Mouse (Mus musculus): ENCODE data around the gene Cmtm8.

The Cmtm8 gene

DNA sequence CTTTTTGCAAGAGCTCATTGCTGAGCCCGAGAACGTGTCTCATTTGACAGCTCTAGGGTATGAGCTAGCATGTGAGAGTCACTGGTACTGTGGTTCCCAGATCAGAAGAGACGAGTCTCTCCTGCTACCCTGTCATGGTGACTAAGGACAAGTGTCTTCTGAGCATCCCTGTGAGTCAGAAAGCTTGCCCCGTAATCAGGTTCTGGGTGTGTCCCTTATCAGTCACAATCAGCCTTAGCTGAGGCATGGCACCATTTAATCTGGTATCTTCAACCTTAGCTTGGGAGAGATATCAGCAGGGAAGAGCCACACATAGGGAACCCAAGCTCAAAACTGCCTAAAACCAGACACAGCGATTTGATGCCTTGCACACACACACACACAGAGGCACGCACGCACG, 55.3 kb downstream of the Cmtm8 start:
- no peak for DNase-seq (ENCODE audit: extremely low read depth, insufficient read length, low spot score)

GRCm38 (mm10) chr9:114787716-114788115, 56.2 kb downstream of the Cmtm8 start:
- DNase-seq (ENCODE audit: extremely low read depth, insufficient read length, low spot score) = no peak

- no peak for DNase-seq (ENCODE audit: extremely low read depth, insufficient read length, low spot score)
These were observed 56.8 kb downstream of the Cmtm8 start for GRCm38 (mm10) chr9:114787134-114787533.

- no peak for DNase-seq (ENCODE audit: extremely low read depth, insufficient read length, low spot score)
These were observed 58.4 kb downstream of the Cmtm8 start for GRCm38 (mm10) chr9:114785432-114786125.

GRCm38 (mm10) chr9:114781526-114782212, 62.3 kb downstream of the Cmtm8 start, which contains the start of gene Cmtm7:
Gene Cmtm7, minus strand, starts transcription at chr9:114781856.
- DNase-seq (ENCODE audit: extremely low read depth, insufficient read length, low spot score) = peak; percentile 91

DNA sequence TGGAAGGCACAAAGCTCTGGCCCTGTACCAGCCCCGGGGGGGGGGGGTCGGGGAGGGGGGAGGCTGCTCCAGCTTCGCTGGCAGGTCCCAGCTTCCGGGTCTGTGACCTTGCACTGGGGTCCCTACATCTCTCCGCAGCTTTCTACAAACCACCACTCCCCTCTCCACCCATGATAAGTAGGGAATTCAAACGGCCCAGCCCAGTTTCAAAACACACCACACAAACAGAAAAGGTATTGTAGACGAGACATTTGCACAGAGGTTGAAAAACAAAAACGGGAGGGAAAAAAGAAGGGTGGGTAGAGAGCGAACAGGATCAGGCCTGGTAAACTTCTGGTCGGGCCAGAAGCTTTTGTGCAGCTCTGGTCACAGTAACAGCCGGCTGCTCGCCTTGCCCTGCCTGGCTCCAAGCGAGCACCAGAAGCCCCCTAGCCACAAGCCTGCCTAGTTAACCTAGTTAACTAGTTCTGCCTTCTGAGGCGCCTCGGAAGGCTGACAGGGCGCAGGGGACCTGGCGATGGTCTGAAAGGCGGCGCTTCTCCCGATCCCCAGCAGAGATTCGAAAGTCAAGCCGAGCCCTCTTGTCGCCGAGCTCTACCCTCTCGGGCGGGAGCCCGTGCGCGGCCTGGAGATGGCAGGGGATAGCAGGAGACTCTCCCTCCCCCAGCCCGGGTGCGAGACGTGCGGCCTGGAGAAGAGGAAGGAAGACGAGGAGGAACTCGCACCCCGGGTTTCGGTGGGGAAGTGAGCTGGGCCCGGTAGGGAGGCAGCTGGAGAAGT, 63.0 kb downstream of the Cmtm8 start:
- peak; percentile 77 for DNase-seq (ENCODE audit: extremely low read depth, insufficient read length, low spot score)

- no peak for DNase-seq (ENCODE audit: extremely low read depth, insufficient read length, low spot score)
These were observed 63.8 kb downstream of the Cmtm8 start for GRCm38 (mm10) chr9:114779984-114780745.

DNA sequence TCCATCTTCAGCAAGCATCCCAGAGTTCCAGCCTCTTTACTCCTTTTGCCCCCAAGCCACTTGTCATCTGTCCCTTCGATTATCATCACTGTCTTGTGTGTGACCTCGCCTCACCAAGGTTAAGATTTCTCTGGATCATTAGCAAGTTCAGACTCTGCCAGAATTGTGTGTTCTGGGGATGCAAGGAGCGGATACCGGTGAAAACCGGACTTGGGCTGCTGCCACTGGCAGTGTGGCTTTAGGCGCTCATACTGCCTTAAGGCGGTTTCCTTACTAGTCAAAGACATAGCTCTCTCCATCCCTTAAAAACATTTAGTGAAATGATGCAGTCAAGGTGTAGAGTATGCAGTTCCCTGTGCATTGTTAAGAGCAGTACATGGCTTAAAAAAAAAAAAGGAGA, 65.1 kb downstream of the Cmtm8 start:
- no peak for DNase-seq (ENCODE audit: extremely low read depth, insufficient read length, low spot score)

DNA sequence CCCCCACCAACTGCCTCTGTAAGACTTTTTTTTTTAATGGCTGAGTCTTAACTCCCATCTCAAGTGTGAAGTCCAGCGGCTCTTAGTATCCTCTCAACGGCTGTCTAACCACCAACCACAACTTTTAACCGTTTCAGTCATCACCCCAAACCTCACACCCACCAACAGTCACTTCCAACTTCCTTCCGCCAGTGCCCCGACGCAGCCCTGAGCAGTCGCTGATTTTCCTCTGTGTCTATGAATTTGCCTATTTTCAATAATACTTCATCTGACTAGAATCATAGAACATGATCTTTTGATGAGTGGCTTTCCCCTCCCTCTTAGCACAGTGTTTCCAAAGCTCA, 65.9 kb downstream of the Cmtm8 start:
- DNase-seq (ENCODE audit: extremely low read depth, insufficient read length, low spot score) = no peak

GRCm38 (mm10) chr9:114777178-114778046, 66.5 kb downstream of the Cmtm8 start:
- no peak for DNase-seq (ENCODE audit: extremely low read depth, insufficient read length, low spot score)

DNA sequence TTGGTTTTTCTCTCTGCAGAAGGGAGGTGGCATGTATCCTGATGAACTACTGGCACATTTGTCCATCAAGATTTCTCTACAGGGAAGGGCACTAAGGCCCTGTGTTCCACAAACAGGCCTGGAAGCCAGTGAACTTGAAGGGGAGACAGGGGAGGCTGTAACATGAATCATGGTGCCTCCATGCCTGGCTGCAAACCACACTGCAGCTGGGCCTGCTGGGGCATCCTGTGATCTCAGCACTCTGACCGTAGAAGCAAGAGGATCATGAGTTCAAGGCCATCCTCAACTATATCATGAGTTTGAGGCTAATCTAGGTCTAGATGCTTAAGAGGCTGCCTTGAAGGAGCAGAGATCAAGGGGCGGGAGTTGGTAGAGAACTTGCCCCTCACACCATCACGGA, 67.6 kb downstream of the Cmtm8 start:
- DNase-seq (ENCODE audit: extremely low read depth, insufficient read length, low spot score) = no peak

DNA sequence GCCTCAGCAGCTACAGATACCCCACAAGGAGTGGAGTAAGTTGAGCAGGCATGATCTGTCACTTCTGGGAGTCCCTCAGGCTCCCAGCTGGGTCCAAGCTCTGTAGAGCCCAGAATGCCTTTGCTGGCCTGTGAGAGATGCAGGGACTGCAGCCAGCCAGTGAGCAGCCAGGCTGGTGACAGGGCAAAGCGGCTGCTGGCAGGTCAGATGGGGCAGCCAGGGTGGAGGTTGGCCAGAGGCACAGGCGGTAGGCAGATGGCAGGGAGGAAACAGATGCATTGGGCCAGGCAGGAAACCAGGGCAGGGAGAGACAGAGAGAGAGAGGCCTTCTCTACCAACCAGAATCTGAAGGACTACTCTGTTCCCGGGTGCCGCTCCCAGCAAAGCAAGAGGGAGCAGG, 68.7 kb downstream of the Cmtm8 start:
- no peak for DNase-seq (ENCODE audit: extremely low read depth, insufficient read length, low spot score)

GRCm38 (mm10) chr9:114774629-114775028, 69.3 kb downstream of the Cmtm8 start:
- no peak for DNase-seq (ENCODE audit: extremely low read depth, insufficient read length, low spot score)

DNA sequence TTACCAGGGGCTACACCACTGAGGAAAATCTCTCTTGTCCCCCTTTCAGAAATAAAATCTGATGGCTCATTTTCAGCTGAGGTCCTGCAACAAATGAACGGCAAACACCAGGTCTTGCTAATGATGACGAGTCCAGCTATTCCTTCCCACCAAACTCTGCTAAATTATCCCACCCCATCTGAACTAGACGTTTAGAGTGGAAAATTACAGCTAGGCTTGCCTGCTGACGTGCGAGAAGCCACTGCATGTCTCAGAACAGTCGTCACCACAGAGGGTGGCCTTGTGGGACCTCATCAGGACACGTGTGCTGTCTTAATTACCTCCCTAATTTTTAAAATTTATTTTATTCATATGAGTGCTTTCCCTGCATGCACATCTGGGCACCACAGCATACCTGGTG, 72.4 kb downstream of the Cmtm8 start:
- no peak for DNase-seq (ENCODE audit: extremely low read depth, insufficient read length, low spot score)

DNA sequence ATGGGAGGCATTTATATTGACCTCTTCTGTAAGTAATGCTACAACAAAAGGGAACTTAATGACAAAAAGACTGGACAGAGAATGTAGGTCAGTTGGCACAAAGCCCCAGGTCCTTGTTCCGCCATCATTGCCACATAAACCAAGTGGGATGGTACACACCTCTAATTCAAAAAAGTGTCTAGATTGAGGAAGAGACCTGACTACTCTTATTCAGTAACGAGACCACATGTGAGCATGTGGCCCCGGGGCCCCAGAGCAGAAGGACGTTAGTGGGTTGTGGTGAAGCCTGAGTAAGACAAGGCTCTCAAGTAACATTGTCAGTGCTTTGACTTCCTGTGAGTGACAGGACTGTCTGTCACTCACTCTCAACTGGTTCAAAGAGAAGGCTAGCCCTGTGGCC, 73.7 kb downstream of the Cmtm8 start:
- no peak for DNase-seq (ENCODE audit: extremely low read depth, insufficient read length, low spot score)

DNA sequence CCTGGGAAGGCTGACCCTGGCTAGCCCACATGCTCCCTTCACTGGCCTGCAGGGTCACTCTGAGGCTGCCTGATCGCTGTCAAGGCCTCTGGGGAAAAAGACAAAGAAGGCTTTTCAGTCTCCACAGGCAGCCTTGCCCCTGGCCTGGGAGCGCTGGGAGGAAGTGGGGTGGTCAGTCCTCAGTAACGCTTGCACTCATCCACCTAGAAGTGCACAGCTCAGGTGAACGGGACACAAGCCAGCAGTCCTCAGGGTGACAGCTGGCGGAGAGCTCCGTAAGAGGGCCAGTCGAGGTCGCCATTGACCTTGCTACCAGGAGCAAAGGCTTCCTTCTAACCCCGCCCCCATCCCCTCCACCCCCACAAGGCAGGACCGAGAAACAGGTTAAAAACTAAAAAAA, 75.9 kb downstream of the Cmtm8 start:
- DNase-seq (ENCODE audit: extremely low read depth, insufficient read length, low spot score) = no peak

GRCm38 (mm10) chr9:114767507-114767906, 76.4 kb downstream of the Cmtm8 start:
- DNase-seq (ENCODE audit: extremely low read depth, insufficient read length, low spot score) = no peak

- DNase-seq (ENCODE audit: extremely low read depth, insufficient read length, low spot score) = no peak
These were observed 76.9 kb downstream of the Cmtm8 start for GRCm38 (mm10) chr9:114767030-114767429.

- DNase-seq (ENCODE audit: extremely low read depth, insufficient read length, low spot score) = no peak
These were observed 80.6 kb downstream of the Cmtm8 start for GRCm38 (mm10) chr9:114763341-114763740.

DNA sequence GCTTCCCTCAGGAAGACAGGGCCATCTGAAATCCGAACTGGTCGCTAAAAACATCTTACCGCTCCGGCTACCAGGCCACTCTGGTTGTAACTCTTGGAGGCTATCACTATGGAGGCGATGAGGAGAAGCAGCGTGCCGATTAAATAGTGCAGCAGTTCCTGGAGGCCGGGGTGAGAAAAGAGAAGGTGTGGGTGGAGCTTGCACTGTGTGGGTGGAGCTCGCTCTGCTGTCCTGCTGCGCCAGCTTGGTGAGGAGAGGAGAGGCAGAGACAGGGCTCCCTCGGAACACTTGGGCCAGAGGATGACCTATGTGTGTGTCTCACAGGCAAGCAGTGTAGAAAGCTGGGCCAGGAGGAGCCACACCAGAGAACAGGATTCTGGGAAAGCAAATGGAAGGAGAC, 82.1 kb downstream of the Cmtm8 start:
- no peak for DNase-seq (ENCODE audit: extremely low read depth, insufficient read length, low spot score)
